Mouse (Mus musculus) forebrain, embryonic 15.5 days (tissue): ENCODE data around the gene Ifnar1. TPM values are rescaled to one million over a fixed set of nuclear protein-coding genes. Genes with fewer than 3 reads are reported as not detected.

Experiments used
- ATAC-seq: fragments of 200-750 bp; cut with Nextera tagmentation; replicated peaks from 2 replicates; pipeline ENCODE4 v1.8.0; 2017; ENCODE audit warnings: mild to moderate bottlenecking, moderate TSS enrichment, moderate library complexity
- H3K27ac ChIP-seq: fragments of 300-500 bp; sonication (generic); replicated peaks from 2 replicates; pipeline ENCODE4 v1.5.1; 2015; ENCODE audit warnings: mild to moderate bottlenecking, inconsistent platforms
- H3K27me3 ChIP-seq: fragments of 300-500 bp; sonication (generic); 2 replicates; pipeline ENCODE4 v1.6.1; 2015; ENCODE audit warnings: inconsistent platforms
- H3K36me3 ChIP-seq: fragments of 300-500 bp; sonication (generic); 2 replicates; pipeline ENCODE4 v1.6.1; 2015; ENCODE audit warnings: mild to moderate bottlenecking, inconsistent platforms
- H3K4me1 ChIP-seq: fragments of 300-500 bp; sonication (generic); 2 replicates; pipeline ENCODE4 v1.6.1; 2015; ENCODE audit warnings: inconsistent platforms
- H3K4me2 ChIP-seq: fragments of 300-500 bp; sonication (generic); replicated peaks from 2 replicates; pipeline ENCODE4 v1.6.1; 2015; ENCODE audit warnings: mild to moderate bottlenecking, inconsistent platforms
- H3K4me3 ChIP-seq: fragments of 300-500 bp; sonication (generic); 2 replicates; pipeline ENCODE4 v1.5.1; 2015; ENCODE audit warnings: mild to moderate bottlenecking, inconsistent platforms
- H3K9ac ChIP-seq: fragments of 300-500 bp; sonication (generic); replicated peaks from 2 replicates; pipeline ENCODE4 v1.6.1; 2015; ENCODE audit warnings: mild to moderate bottlenecking, inconsistent platforms
- H3K9me3 ChIP-seq: fragments of 300-500 bp; sonication (generic); 2 replicates; pipeline ENCODE4 v1.6.1; 2016; ENCODE audit warnings: inconsistent platforms
- WGBS: fragments of 180-500 bp; shearing (Covaris S2); methylation state at CpG from one replicate; pipeline ENCODE4 v1.1.7; 2015; ENCODE audit warnings: mixed read lengths; 5-methylcytosine and 5-hydroxymethylcytosine counted together
- polyA plus RNA-seq: library from polyadenylated mRNA; unstranded; fragments of >200 nt; fragmentation: Nextera tagmentation; extraction: Ambion mirVana; gene quantifications from 2 replicates; pipeline ENCODE4 v1.2.1, GENCODE M21; 2015

Ifnar1 gene
- polyA plus RNA-seq, 1 experiment from 2014 or later, result 54.8 TPM

- Histone ChIP-seq H3K27me3 (no peaks in the 10 kb centered on the region), H3K4me1 (peaks cover 29% of the 10 kb centered on the region), H3K27ac (no peak overlapping the region), H3K9me3 (no peaks in the 10 kb centered on the region), H3K9ac (no peak overlapping the region), H3K4me2 (no peak overlapping the region), H3K36me3 (no peaks in the 10 kb centered on the region), H3K4me3 (no peak overlapping the region)
- WGBS, result 88% methylated on average over 2 of the region's 2 CpGs
- ATAC-seq, result no peak
Observed at GRCm38 (mm10) chr16:91463400-91463799, 21.6 kb upstream of the Ifnar1 start.

- peak overlapping the region; percentile 72 for H3K4me3 ChIP-seq
- H3K9ac ChIP-seq, result no peak overlapping the region
- no peaks in the 10 kb centered on the region for H3K36me3 ChIP-seq
- 0 out of 2 replicates have a peak overlapping the region, but pooled peaks have one; percentile 77 for H3K27ac ChIP-seq
- peak overlapping the region; percentile 95 for H3K4me2 ChIP-seq
- ATAC-seq, result no peak
- no peaks in the 10 kb centered on the region for H3K9me3 ChIP-seq
- peaks cover 29% of the 10 kb centered on the region for H3K4me1 ChIP-seq
- 85% methylated on average over 4 of the region's 4 CpGs for WGBS
- no peaks in the 10 kb centered on the region for H3K27me3 ChIP-seq
Observed at GRCm38 (mm10) chr16:91463836-91464400, 21.1 kb upstream of the Ifnar1 start.

GRCm38 (mm10) chr16:91464594-91465504 lies 20.2 kb upstream of the Ifnar1 start:
- 2% methylated on average over 44 of the region's 44 CpGs for WGBS
- Histone ChIP-seq H3K4me3 (peak overlapping the region; percentile 72), H3K9ac (peak overlapping the region; percentile 70), H3K27me3 (no peaks in the 10 kb centered on the region), H3K9me3 (no peaks in the 10 kb centered on the region), H3K36me3 (no peaks in the 10 kb centered on the region), H3K4me1 (peaks cover 24% of the 10 kb centered on the region), H3K4me2 (peak overlapping the region; percentile 95), H3K27ac (peak overlapping the region; percentile 77)
- ATAC-seq, result peak; percentile 96

DNA sequence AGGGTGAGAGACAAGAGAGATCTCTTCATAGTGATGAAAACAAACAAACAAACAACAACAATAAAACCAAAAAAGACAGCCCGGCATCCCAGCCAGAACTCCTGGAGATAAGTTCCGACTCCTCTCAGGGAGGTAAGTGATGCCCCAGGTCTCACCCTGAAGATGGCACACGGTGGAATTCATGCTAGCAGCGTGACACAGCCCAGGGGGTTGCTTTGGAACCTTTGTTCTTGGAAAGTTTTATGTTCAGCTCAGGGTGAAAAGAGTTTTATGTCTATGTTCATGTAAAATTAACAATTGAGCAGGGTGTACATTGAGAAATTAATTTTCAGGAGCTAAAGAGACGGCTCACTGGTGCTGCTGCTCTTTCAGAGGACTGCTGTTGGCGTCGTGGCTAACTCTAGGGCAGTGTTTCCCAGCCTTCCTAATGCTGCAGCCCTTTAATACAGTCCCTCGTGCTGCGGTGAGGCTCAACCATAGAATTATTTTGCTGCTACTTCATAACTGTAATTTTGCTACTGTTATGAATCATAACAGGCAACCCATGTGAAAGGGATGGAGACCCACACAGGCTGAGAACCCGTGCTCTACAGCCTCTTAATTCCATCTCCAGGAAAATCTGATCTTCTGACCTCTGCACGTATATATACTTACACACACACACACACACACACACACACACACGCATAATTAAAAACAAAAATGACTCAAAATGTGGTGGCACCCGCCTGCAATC lies 19.4 kb upstream of the Ifnar1 start:
- peak overlapping the region; percentile 72 for H3K4me3 ChIP-seq
- H3K4me2 ChIP-seq, result peak overlapping the region; percentile 95
- H3K4me1 ChIP-seq, result peaks cover 24% of the 10 kb centered on the region
- H3K36me3 ChIP-seq, result no peaks in the 10 kb centered on the region
- no peak overlapping the region for H3K27ac ChIP-seq
- peak overlapping the region; percentile 70 for H3K9ac ChIP-seq
- H3K9me3 ChIP-seq, result no peaks in the 10 kb centered on the region
- ATAC-seq, result no peak
- WGBS, result 48% methylated on average over 13 of the region's 13 CpGs
- no peaks in the 10 kb centered on the region for H3K27me3 ChIP-seq

DNA sequence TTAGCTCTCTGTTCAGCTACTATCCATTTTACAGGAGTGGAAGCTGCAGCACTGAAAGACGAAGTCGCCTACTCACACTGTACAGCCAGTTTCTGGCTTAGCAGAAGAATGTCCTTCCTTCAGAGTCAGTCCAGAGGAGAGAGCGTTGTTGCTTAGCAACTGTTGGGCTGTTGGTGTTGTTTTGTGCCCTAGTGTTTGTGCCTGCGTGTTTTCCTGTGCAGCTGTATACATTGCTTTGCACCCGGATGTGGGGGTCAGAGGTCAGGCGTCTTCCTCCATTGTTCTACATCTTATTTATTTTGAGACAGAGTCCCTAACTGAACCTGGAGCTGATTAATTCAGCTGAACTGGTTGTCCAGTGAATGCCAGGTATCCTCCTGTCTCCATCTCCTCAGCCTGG lies 18.5 kb upstream of the Ifnar1 start:
- H3K4me2 ChIP-seq, result 0 out of 2 replicates have a peak overlapping the region, but pooled peaks have one; percentile 13
- no peaks in the 10 kb centered on the region for H3K36me3 ChIP-seq
- H3K4me1 ChIP-seq, result peaks cover 24% of the 10 kb centered on the region
- no peaks in the 10 kb centered on the region for H3K27me3 ChIP-seq
- no peak overlapping the region for H3K27ac ChIP-seq
- no peak for ATAC-seq
- H3K9ac ChIP-seq, result no peak overlapping the region
- H3K9me3 ChIP-seq, result no peaks in the 10 kb centered on the region
- WGBS, result 55% methylated on average over 6 of the region's 6 CpGs
- H3K4me3 ChIP-seq, result no peak overlapping the region

DNA sequence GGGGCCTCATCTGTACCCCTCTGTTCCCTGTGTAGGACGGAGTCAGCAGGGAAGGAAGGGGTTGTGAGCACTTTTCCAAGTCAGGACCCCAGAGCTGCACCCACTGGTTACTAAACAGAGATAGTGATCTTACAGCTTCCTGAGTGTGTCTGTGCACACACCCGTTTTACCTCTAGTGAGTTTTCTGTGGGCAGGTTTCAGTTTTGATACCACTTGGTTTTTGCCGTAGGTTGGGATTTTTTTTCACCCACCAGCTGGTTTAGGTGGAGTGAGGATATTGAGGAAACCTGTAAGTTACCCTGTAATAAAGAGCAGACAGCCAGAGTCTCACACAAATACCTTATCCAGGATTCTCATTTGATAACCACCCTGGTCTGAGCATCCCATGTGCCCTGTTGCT lies 14.6 kb upstream of the Ifnar1 start:
- Histone ChIP-seq H3K36me3 (no peaks in the 10 kb centered on the region), H3K27ac (no peak overlapping the region), H3K4me3 (no peak overlapping the region), H3K4me1 (peaks cover 15% of the 10 kb centered on the region), H3K27me3 (no peaks in the 10 kb centered on the region), H3K4me2 (no peak overlapping the region), H3K9me3 (no peaks in the 10 kb centered on the region), H3K9ac (no peak overlapping the region)
- no peak for ATAC-seq
- WGBS, result 86% methylated on average over 3 of the region's 3 CpGs

DNA sequence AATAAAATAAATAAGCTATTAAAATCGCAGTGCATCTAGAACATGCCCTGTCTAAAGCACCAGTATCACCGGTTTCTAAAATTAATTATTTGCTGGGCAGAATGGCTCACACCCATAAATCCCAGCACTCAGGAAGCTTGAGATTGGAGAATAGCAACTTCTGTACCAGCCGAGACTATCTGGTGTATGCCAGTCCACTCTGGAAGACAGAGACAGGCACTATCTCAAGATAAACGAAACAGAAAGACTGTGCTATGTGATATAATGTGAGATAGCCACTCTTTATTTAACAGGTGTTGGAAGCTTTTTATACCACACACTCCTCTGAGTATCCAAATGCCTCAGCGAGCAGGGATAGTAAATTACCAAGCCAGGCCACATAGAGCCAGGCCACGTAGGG lies 13.6 kb upstream of the Ifnar1 start:
- no peak overlapping the region for H3K4me2 ChIP-seq
- no peaks in the 10 kb centered on the region for H3K27me3 ChIP-seq
- no peak for ATAC-seq
- H3K4me1 ChIP-seq, result peaks cover 5% of the 10 kb centered on the region
- H3K9me3 ChIP-seq, result no peaks in the 10 kb centered on the region
- no peak overlapping the region for H3K27ac ChIP-seq
- H3K9ac ChIP-seq, result no peak overlapping the region
- no peaks in the 10 kb centered on the region for H3K36me3 ChIP-seq
- WGBS, result 83% methylated on average over 6 of the region's 6 CpGs
- H3K4me3 ChIP-seq, result no peak overlapping the region

GRCm38 (mm10) chr16:91475753-91476152 lies 9.3 kb upstream of the Ifnar1 start:
- no peak overlapping the region for H3K4me2 ChIP-seq
- H3K9me3 ChIP-seq, result no peaks in the 10 kb centered on the region
- no peak overlapping the region for H3K27ac ChIP-seq
- ATAC-seq, result no peak
- 64% methylated on average over 7 of the region's 7 CpGs for WGBS
- H3K27me3 ChIP-seq, result no peaks in the 10 kb centered on the region
- H3K36me3 ChIP-seq, result no peaks in the 10 kb centered on the region
- no peaks in the 10 kb centered on the region for H3K4me1 ChIP-seq
- no peak overlapping the region for H3K4me3 ChIP-seq
- no peak overlapping the region for H3K9ac ChIP-seq

DNA sequence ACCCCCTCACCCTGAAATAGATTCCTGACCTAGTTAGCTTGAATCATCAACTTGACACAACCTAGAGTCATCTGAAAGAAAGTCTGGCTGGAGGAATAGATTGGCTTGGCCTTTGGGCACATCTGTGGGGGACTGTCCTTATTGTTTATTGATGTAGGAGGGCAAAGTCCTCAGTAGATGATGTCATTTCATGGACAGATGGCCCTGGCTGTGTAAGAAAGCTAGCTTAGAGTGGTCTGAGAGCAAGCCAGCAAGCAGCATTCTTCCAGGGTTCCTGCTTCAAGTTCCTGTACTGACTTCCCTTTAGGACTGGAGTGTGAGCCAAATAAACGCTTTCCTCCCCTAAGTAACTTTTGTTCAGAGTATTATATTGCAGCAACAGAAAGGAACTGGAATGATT lies 7.0 kb upstream of the Ifnar1 start:
- ATAC-seq, result no peak
- WGBS, result 68% methylated on average over 1 of the region's 1 CpGs
- H3K9ac ChIP-seq, result no peak overlapping the region

DNA sequence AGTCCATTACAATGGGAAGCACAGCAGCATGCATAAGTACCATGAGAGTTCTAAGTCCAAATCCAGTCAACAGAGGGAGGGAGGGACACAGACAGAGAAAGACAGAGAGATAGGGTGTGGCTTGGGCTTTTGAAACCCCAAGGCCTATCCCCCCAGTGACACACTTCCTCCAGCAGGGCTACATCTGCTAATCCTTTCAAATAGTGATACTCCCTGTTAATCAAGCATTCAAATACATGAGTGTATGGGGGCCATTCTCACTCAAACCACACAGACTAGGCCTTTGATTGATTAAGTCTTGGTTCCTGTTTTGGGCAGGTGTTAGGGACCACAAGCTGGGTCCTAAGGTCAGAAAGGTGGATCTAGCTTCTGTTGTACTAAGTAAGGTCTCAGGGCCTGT lies 4.5 kb upstream of the Ifnar1 start:
- Histone ChIP-seq H3K4me1 (peaks cover 4% of the 10 kb centered on the region; the same call in 1 of the 2 replicates), H3K9ac (no peak overlapping the region), H3K36me3 (no peaks in the 10 kb centered on the region), H3K27ac (no peak overlapping the region), H3K9me3 (no peaks in the 10 kb centered on the region), H3K4me2 (no peak overlapping the region), H3K4me3 (no peak overlapping the region), H3K27me3 (no peaks in the 10 kb centered on the region)
- ATAC-seq, result no peak

More for the DNA sequence above, 7.0 kb upstream of the Ifnar1 start:
- H3K27ac ChIP-seq, result no peak overlapping the region
- H3K27me3 ChIP-seq, result no peaks in the 10 kb centered on the region
- no peaks in the 10 kb centered on the region for H3K4me1 ChIP-seq
- H3K4me3 ChIP-seq, result no peak overlapping the region
- H3K36me3 ChIP-seq, result no peaks in the 10 kb centered on the region
- no peaks in the 10 kb centered on the region for H3K9me3 ChIP-seq
- no peak overlapping the region for H3K4me2 ChIP-seq

DNA sequence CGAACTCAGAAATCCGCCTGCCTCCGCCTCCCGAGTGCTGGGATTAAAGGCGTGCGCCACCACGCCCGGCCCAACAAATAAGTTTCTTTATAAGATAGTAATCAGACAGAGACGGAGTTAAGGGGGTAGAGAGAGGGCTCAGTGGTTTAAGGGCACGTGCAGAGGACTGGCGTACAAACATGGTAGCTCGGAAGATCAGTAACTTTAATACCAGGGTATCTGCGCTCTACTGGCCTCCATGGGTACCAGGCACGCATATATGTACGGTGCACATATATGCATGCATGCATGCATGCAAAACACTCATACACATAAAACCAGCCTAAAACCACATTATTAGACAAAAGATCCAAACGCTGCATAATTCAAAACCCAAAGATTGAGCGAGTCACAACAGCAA lies 651 bp upstream of the Ifnar1 start:
- Histone ChIP-seq H3K4me2 (peak overlapping the region; percentile 56), H3K9ac (peak overlapping the region; percentile 99), H3K36me3 (0 out of 2 replicates have a peak, but pooled peaks cover 1% of the 10 kb centered on the region), H3K27me3 (no peaks in the 10 kb centered on the region), H3K27ac (peak overlapping the region; percentile 97), H3K9me3 (no peaks in the 10 kb centered on the region), H3K4me3 (peak overlapping the region; percentile 99), H3K4me1 (peaks cover 25% of the 10 kb centered on the region)
- WGBS, result 49% methylated on average over 17 of the region's 17 CpGs
- ATAC-seq, result peak; percentile 41

- H3K36me3 ChIP-seq, result peaks cover 16% of the 10 kb centered on the region
- no peaks in the 10 kb centered on the region for H3K9me3 ChIP-seq
- peak overlapping the region; percentile 99 for H3K4me3 ChIP-seq
- peak overlapping the region; percentile 99 for H3K9ac ChIP-seq
- H3K4me1 ChIP-seq, result peaks cover 25% of the 10 kb centered on the region
- H3K4me2 ChIP-seq, result peak overlapping the region; percentile 56
- H3K27me3 ChIP-seq, result no peaks in the 10 kb centered on the region
- 33% methylated on average over 5 of the region's 5 CpGs for WGBS
- no peak for ATAC-seq
- peak overlapping the region; percentile 97 for H3K27ac ChIP-seq
Observed at GRCm38 (mm10) chr16:91485841-91486240, 803 bp downstream of the Ifnar1 start.
